Mouse (Mus musculus): ENCODE results near the gene Tmc6. TPM values are rescaled to one million over a fixed set of nuclear protein-coding genes. Genes with fewer than 3 reads are reported as not detected.
A peak's percentile ranks its signal among the peaks of the same experiment; 100 is the strongest.

The Tmc6 gene
- polyA plus RNA-seq, 1 experiment from 2014 or later: 9.5 TPM

GRCm38 (mm10) chr11:117774925-117775324 is 7.1 kb downstream of the Tmc6 start:
- Histone ChIP-seq H3K36me3 (ENCODE audit: control insufficient read depth, insufficient read depth, low read length) (no peaks in the 10 kb centered on the region), H3K9me3 (ENCODE audit: control insufficient read depth, low read length) (no peaks in the 10 kb centered on the region), H3K27ac (ENCODE audit: low read depth, low read length) (no peak overlapping the region), H3K4me3 (ENCODE audit: low read depth, low read length) (no peak overlapping the region), H3K4me1 (replicated peaks; ENCODE audit: control insufficient read depth, insufficient read depth, low read length) (peaks cover 9% of the 10 kb centered on the region), H3K27me3 (ENCODE audit: control insufficient read depth, insufficient read depth, low read length) (peaks cover under 1% of the 10 kb centered on the region; the same call in 1 of the 2 replicates), H3K4me2 (replicated peaks; ENCODE audit: low read depth, low read length) (no peak overlapping the region), H3K9ac (ENCODE audit: low read depth, low read length) (no peak overlapping the region)
- 92% methylated on average over 10 of the region's 10 CpGs for WGBS
- no peak for DNase-seq (ENCODE audit: low spot score)
- no peak for ATAC-seq (ENCODE audit: low FRiP score)

- ATAC-seq (ENCODE audit: low FRiP score): no peak
- Histone ChIP-seq H3K4me2 (replicated peaks; ENCODE audit: low read depth, low read length) (no peak overlapping the region), H3K4me3 (ENCODE audit: low read depth, low read length) (no peak overlapping the region), H3K4me1 (replicated peaks; ENCODE audit: control insufficient read depth, insufficient read depth, low read length) (no peaks in the 10 kb centered on the region), H3K27me3 (ENCODE audit: control insufficient read depth, insufficient read depth, low read length) (no peaks in the 10 kb centered on the region), H3K36me3 (ENCODE audit: control insufficient read depth, insufficient read depth, low read length) (no peaks in the 10 kb centered on the region), H3K9me3 (ENCODE audit: control insufficient read depth, low read length) (no peaks in the 10 kb centered on the region), H3K27ac (ENCODE audit: low read depth, low read length) (no peak overlapping the region), H3K9ac (ENCODE audit: low read depth, low read length) (no peak overlapping the region)
- WGBS: 93% methylated on average over 7 of the region's 7 CpGs
- no peak for DNase-seq (ENCODE audit: low spot score)
Observed at GRCm38 (mm10) chr11:117772352-117772751, 9.6 kb downstream of the Tmc6 start.

- 91% methylated on average over 10 of the region's 10 CpGs for WGBS
- Histone ChIP-seq H3K9ac (ENCODE audit: low read depth, low read length) (no peak overlapping the region), H3K4me2 (replicated peaks; ENCODE audit: low read depth, low read length) (no peak overlapping the region), H3K36me3 (ENCODE audit: control insufficient read depth, insufficient read depth, low read length) (no peaks in the 10 kb centered on the region), H3K9me3 (ENCODE audit: control insufficient read depth, low read length) (no peaks in the 10 kb centered on the region), H3K27ac (ENCODE audit: low read depth, low read length) (no peak overlapping the region), H3K27me3 (ENCODE audit: control insufficient read depth, insufficient read depth, low read length) (no peaks in the 10 kb centered on the region), H3K4me3 (ENCODE audit: low read depth, low read length) (no peak overlapping the region), H3K4me1 (replicated peaks; ENCODE audit: control insufficient read depth, insufficient read depth, low read length) (no peaks in the 10 kb centered on the region)
- ATAC-seq (ENCODE audit: low FRiP score) (no peak), DNase-seq (ENCODE audit: low spot score) (no peak)
Observed at GRCm38 (mm10) chr11:117770407-117770806, 11.6 kb downstream of the Tmc6 start.

- H3K36me3 ChIP-seq (ENCODE audit: control insufficient read depth, insufficient read depth, low read length): 0 out of 2 replicates have a peak, but pooled peaks cover 4% of the 10 kb centered on the region
- no peaks in the 10 kb centered on the region for H3K4me1 ChIP-seq (replicated peaks; ENCODE audit: control insufficient read depth, insufficient read depth, low read length)
- peak overlapping the region; percentile 4; the same call in 1 of the 2 replicates for H3K27ac ChIP-seq (ENCODE audit: low read depth, low read length)
- DNase-seq (ENCODE audit: low spot score): no peak
- H3K9me3 ChIP-seq (ENCODE audit: control insufficient read depth, low read length): no peaks in the 10 kb centered on the region
- no peak overlapping the region for H3K4me3 ChIP-seq (ENCODE audit: low read depth, low read length)
- H3K9ac ChIP-seq (ENCODE audit: low read depth, low read length): no peak overlapping the region
- H3K27me3 ChIP-seq (ENCODE audit: control insufficient read depth, insufficient read depth, low read length): no peaks in the 10 kb centered on the region
- WGBS: 83% methylated on average over 7 of the region's 7 CpGs
- no peak overlapping the region for H3K4me2 ChIP-seq (replicated peaks; ENCODE audit: low read depth, low read length)
- ATAC-seq (ENCODE audit: low FRiP score): no peak
Observed at GRCm38 (mm10) chr11:117769683-117770047, 12.3 kb downstream of the Tmc6 start.

- no peak overlapping the region for H3K9ac ChIP-seq (ENCODE audit: low read depth, low read length)
- H3K4me2 ChIP-seq (replicated peaks; ENCODE audit: low read depth, low read length): no peak overlapping the region
- H3K27ac ChIP-seq (ENCODE audit: low read depth, low read length): 0 out of 2 replicates have a peak overlapping the region, but pooled peaks have one; percentile 4
- H3K9me3 ChIP-seq (ENCODE audit: control insufficient read depth, low read length): no peaks in the 10 kb centered on the region
- no peaks in the 10 kb centered on the region for H3K27me3 ChIP-seq (ENCODE audit: control insufficient read depth, insufficient read depth, low read length)
- 0 out of 2 replicates have a peak, but pooled peaks cover 5% of the 10 kb centered on the region for H3K36me3 ChIP-seq (ENCODE audit: control insufficient read depth, insufficient read depth, low read length)
- ATAC-seq (ENCODE audit: low FRiP score) (no peak), DNase-seq (ENCODE audit: low spot score) (no peak)
- H3K4me1 ChIP-seq (replicated peaks; ENCODE audit: control insufficient read depth, insufficient read depth, low read length): no peaks in the 10 kb centered on the region
- WGBS: 87% methylated on average over 20 of the region's 20 CpGs
- H3K4me3 ChIP-seq (ENCODE audit: low read depth, low read length): no peak overlapping the region
Observed at GRCm38 (mm10) chr11:117768725-117769682, 13.0 kb downstream of the Tmc6 start.

- Histone ChIP-seq H3K27ac (ENCODE audit: low read depth, low read length) (no peak overlapping the region), H3K9ac (ENCODE audit: low read depth, low read length) (no peak overlapping the region), H3K4me3 (ENCODE audit: low read depth, low read length) (no peak overlapping the region), H3K36me3 (ENCODE audit: control insufficient read depth, insufficient read depth, low read length) (0 out of 2 replicates have a peak, but pooled peaks cover 5% of the 10 kb centered on the region), H3K4me2 (replicated peaks; ENCODE audit: low read depth, low read length) (no peak overlapping the region), H3K27me3 (ENCODE audit: control insufficient read depth, insufficient read depth, low read length) (no peaks in the 10 kb centered on the region), H3K4me1 (replicated peaks; ENCODE audit: control insufficient read depth, insufficient read depth, low read length) (no peaks in the 10 kb centered on the region), H3K9me3 (ENCODE audit: control insufficient read depth, low read length) (no peaks in the 10 kb centered on the region)
- DNase-seq (ENCODE audit: low spot score) (no peak), ATAC-seq (ENCODE audit: low FRiP score) (no peak)
- WGBS: 93% methylated on average over 3 of the region's 3 CpGs
Observed at GRCm38 (mm10) chr11:117766275-117766674, 15.7 kb downstream of the Tmc6 start.

- ATAC-seq (ENCODE audit: low FRiP score): no peak
- H3K9me3 ChIP-seq (ENCODE audit: control insufficient read depth, low read length): no peaks in the 10 kb centered on the region
- no peaks in the 10 kb centered on the region for H3K27me3 ChIP-seq (ENCODE audit: control insufficient read depth, insufficient read depth, low read length)
- H3K4me2 ChIP-seq (replicated peaks; ENCODE audit: low read depth, low read length): no peak overlapping the region
- H3K27ac ChIP-seq (ENCODE audit: low read depth, low read length): no peak overlapping the region
- no peak overlapping the region for H3K9ac ChIP-seq (ENCODE audit: low read depth, low read length)
- no peaks in the 10 kb centered on the region for H3K4me1 ChIP-seq (replicated peaks; ENCODE audit: control insufficient read depth, insufficient read depth, low read length)
- no peak overlapping the region for H3K4me3 ChIP-seq (ENCODE audit: low read depth, low read length)
- 88% methylated on average over 5 of the region's 5 CpGs for WGBS
- H3K36me3 ChIP-seq (ENCODE audit: control insufficient read depth, insufficient read depth, low read length): peaks cover 7% of the 10 kb centered on the region; the same call in 1 of the 2 replicates
- no peak for DNase-seq (ENCODE audit: low spot score)
Observed at GRCm38 (mm10) chr11:117765361-117765760, 16.6 kb downstream of the Tmc6 start.

- H3K4me3 ChIP-seq (ENCODE audit: low read depth, low read length): no peak overlapping the region
- H3K4me2 ChIP-seq (replicated peaks; ENCODE audit: low read depth, low read length): no peak overlapping the region
- no peak overlapping the region for H3K9ac ChIP-seq (ENCODE audit: low read depth, low read length)
- peaks cover 9% of the 10 kb centered on the region for H3K36me3 ChIP-seq (ENCODE audit: control insufficient read depth, insufficient read depth, low read length)
- 93% methylated on average over 9 of the region's 9 CpGs for WGBS
- ATAC-seq (ENCODE audit: low FRiP score) (no peak), DNase-seq (ENCODE audit: low spot score) (no peak)
- H3K27ac ChIP-seq (ENCODE audit: low read depth, low read length): no peak overlapping the region
- no peaks in the 10 kb centered on the region for H3K4me1 ChIP-seq (replicated peaks; ENCODE audit: control insufficient read depth, insufficient read depth, low read length)
- H3K27me3 ChIP-seq (ENCODE audit: control insufficient read depth, insufficient read depth, low read length): no peaks in the 10 kb centered on the region
- H3K9me3 ChIP-seq (ENCODE audit: control insufficient read depth, low read length): no peaks in the 10 kb centered on the region
Observed at GRCm38 (mm10) chr11:117764319-117764718, 17.7 kb downstream of the Tmc6 start.

GRCm38 (mm10) chr11:117762246-117762645 is 19.8 kb downstream of the Tmc6 start:
- Histone ChIP-seq H3K4me1 (replicated peaks; ENCODE audit: control insufficient read depth, insufficient read depth, low read length) (no peaks in the 10 kb centered on the region), H3K4me3 (ENCODE audit: low read depth, low read length) (no peak overlapping the region), H3K36me3 (ENCODE audit: control insufficient read depth, insufficient read depth, low read length) (peaks cover 16% of the 10 kb centered on the region), H3K4me2 (replicated peaks; ENCODE audit: low read depth, low read length) (no peak overlapping the region), H3K27ac (ENCODE audit: low read depth, low read length) (no peak overlapping the region), H3K27me3 (ENCODE audit: control insufficient read depth, insufficient read depth, low read length) (no peaks in the 10 kb centered on the region), H3K9ac (ENCODE audit: low read depth, low read length) (no peak overlapping the region), H3K9me3 (ENCODE audit: control insufficient read depth, low read length) (no peaks in the 10 kb centered on the region)
- WGBS: 90% methylated on average over 12 of the region's 12 CpGs
- ATAC-seq (ENCODE audit: low FRiP score) (no peak), DNase-seq (ENCODE audit: low spot score) (no peak)

Measured in hindbrain, embryonic 11.5 days (tissue).